Mouse (Mus musculus): Measurements from ENCODE around the gene Dpep1.
"Not testable (repeated sequence)": the region's sequence is repeated elsewhere in the genome, so short reads cannot be mapped to it uniquely, and the experiment has no call there.

Gene Dpep1

DNA sequence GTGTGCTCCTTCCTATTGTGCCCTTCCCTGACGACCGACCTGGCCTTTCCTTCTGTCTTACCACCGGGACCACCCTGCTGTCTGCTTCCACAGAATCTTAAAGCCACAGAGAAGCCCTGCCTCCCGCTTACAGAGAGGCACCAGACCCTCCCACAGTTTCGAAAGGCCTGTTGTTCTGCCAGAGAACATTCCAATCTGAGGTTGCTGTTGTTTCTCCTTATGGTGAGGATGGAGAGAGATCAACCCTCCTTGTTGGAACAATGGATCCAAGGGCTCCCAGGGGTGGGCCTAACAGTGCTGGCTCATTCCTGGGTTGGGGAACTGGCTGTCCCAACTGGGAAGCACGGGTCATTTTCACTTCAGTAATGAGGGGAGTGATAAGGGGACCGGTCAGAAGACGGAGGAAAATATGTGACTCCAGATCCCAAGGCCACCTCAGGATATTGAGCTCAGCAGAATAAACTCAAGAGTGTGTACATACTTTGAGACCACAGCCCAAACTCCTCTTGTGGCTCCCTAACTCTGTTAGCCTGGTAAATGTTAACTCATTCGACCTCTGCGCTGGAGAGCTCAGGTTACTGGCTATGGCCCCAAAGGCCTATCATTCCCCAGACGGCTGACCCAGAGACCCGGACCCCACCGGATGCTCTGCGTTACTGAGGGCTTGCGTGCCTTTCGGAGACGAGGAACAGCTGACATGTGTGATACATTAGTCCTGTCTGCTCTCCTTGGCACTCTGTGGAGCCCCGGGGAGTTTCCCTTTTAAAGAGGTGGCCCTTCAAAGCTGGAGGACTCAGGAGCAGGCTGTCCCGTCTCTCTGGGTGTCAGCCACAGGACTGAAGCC is at the start of gene Dpep1:
TSS of gene Dpep1 (plus strand) at position 677 of the 844 bp plus-strand sequence.
- peak; percentile 57 for DNase-seq

DNA sequence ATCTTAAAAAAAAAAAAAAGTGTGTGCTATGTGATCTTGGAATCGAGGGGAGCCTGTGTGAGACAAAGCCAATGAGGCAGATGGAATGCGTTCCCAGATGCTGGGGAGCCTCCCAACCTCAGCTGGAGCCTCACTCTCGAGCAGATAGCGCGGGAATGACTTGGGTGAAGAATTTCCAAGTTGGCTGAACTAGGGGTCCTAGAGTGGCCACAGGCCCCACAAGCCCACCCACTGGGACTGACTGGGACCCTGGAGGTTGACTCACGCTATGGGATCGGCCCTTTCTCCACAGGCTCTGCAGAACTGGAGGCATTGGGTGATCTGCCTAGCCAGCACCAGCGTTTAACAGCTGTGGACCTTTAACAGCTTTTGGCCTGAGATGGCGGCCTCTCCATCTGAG is 49.8 kb upstream of the Dpep1 start:
- no peak for DNase-seq

DNA sequence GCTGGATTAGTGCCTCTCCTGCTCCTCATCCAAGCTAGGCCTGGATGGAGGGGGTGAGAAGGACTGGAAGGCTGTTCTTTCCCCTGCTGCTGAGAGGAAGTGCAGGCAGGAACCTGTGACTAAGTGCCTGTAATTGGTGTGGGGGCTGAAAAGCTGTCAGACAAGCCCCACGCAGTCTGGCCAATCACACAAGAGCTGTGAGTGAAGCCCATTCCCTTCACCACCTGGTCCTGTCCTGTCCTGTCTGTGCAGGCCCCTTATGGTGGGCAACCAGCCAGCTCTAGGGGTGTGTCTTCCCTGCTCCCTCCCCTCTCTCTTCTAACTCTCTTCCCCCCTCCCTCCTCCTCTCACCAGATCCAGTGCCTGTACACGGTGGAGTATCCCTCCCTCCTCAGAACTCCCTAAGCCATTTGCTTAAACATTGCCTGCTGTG is 48.4 kb upstream of the Dpep1 start:
- peak; percentile 30 for DNase-seq

DNA sequence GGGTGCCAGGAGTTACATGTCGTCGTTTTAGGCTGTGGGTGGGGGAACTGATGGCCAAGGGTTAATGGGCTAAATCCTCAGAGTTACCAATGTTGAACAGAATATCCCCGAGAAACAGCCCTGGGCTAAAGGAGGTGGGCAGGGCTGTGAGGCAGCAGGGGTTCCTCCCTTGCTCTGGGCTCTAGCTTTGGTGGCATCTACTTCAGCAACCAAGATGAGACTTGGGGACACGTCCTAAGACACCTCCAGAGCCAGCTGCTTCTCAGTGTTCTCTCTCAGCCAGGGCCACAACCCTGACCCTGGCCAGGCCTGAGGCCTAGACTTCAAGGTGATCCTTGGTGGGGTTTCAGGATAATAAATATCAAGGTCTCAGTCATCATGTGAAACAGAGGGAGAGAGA is 47.3 kb upstream of the Dpep1 start:
- DNase-seq, result no peak

DNA sequence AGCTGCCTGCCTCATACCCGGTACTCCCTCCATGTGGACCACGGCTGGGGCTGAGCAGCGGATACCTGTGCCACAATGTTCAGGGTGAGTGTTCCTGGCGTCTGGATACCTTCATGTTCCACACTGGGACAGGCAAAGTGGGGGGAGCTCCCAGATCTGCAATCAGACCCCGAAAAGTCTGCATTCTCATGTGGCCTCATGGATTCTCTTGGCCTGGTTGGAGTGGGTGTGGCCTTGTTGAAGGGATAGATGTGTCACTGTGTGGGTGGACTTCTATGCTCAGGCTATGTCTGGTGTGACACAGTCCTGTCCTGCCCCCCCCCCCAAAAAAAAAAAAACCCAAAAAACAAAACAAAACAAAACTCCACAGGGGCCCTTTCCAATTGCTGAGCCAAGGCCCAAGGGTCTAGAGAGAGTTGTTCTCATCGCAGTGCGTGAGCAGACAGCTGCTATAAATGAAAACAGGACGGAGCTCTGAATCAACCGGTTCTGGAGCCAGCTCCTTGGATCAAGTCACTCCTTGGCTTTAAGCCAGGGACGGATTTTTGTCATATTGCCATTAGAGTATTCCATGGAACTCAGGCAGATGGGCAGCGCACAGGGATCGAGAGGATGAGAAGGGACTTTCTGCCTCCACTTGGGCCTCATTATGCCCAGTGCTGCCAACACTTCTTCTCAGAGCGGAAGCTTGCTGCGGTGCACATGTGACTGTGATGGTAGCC is 44.1 kb upstream of the Dpep1 start:
- peak; percentile 92 for DNase-seq

DNA sequence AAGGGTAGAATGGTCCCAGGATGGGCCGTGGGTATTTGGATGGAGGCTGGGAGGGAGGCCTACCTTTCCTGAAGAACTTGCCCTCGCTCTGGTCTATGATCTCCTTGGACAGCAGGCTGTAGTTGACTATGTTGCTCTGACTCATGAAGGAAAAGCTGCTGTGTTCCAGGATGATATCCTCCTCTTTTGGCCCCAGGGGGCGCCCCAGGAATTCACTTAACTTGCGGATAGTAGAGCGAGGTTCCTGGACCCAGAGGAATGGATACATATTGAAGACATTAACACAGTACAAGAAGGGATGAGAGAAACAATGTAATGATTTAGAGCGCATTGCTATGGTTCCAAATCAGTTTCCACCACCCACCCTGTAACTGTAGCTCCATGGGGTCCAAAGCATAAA is 40.8 kb upstream of the Dpep1 start:
- DNase-seq, result peak; percentile 71

DNA sequence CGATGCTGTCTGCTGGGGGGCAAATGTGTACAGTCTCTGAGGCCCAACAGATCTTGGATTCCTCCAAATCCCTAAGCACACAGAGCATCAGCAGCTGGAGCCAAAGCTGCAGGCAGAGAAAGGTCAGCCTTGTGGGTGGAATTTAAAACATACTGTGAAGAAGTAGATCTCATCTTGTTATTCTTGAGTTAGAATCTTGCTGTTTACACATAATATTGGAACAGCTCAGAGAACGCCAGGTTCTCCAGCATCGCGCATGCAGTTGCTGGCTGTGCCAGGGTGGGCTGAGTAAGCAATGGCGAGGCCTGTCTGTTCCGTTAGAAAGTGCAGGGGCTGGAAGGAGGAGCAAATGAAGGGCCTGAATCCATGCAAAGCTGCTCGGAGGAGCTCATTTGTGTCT is 39.7 kb upstream of the Dpep1 start:
- peak; percentile 26 for DNase-seq

DNA sequence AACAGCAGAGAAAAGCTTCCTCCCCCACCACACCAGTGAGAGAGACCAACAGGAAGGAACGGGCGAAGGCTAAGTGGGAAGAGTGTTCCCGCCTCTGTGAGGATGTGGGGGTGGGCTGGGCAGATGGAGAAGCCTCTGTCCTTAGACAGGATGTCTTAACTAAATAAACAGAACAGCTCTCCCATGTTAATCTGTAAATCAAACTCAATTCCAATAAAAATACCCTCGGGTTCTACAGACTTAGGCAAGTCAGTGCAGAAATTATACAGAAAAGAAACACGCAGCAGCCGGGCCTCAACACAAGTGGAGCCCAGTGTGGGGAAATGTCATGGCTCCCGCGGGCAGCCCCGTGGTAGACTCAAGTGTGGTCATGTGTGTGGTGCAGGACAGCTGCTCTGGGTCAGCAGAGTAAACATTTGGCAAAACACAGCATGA is 35.3 kb upstream of the Dpep1 start:
- peak; percentile 56 for DNase-seq

DNA sequence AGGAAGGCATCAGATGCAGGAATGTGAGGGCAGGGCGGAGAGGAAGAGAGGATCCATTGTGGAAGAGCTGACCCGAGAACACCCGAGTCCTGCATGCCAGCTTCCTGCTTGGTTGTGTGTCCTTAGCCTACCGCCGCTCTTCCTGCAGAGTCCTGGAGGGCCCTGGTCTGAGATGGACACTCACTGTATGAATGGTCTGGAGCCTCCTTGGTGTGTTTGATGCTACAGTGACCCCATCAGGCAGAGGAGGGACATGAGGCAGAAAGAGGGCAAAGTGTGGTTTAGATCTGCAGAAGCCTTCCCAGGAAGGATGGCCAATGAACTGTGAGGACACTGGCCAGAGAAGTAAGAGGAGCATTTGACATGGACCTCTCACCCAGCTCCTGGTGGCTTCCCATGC is 30.9 kb upstream of the Dpep1 start:
- DNase-seq, result peak; percentile 53

DNA sequence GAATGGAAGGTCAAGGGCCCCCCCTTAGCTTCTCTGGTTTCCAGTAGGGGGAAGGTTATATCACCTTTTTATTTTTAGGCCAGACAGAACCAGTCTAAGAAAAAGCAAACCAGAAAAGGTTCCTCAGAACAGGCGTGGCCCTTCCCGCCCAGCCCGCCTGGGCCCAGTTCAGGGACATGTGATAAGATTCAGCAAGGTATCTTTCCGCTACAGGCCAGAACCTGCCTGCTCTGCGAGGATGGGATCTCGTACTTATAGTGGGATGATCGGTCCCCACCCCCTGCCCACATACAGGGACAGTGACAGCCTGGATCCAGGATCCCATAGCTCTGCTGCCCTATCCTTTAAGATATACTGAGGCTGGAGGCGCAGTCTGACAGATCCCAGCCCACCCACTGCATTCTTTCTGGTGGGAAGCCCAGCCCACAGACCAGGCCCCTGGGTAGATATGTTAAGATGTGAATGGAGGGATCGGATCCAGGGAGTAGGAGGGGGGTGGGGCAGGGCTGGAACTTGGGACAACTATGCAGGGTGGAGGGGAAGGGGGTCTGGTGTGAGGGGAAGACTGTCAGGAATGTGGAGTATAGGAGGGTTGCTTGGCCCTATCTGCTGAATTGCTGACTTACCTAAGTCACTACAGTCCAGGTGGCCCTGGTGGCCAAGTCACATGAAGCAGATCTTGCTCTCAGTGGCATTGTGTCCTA is 29.8 kb upstream of the Dpep1 start:
- no peak for DNase-seq

DNA sequence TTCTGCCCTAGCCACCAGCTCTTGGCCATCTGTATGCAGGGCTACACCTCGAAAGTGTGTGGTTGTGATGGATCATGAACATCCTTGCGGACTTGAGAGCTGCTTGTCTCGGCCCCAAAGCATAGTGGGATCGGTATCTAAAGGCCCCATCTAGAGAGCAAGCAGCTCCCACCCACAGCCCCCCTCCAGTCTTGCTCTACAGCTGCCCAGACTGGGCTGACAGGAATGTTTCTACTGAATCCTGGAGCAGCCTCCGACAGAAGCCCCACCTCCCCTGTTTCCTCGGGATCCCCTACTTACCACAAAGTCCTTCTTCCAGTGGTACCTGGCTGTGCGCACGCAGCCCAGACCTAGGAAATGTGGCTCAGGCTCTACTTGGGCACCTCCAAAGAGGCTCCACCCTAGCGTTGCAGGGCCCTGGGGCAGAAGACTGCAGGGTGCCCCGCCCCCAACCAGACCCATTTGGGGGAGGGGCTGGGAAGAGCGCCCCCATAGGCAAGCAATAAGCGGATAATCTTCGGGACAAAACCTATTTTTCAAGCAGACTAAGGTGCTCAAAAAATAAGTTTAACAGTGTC is 28.1 kb upstream of the Dpep1 start, which contains the start of gene Sult5a1:
TSS of gene Sult5a1 (minus strand) at position 428 of the 578 bp plus-strand sequence.
- DNase-seq, result no peak

DNA sequence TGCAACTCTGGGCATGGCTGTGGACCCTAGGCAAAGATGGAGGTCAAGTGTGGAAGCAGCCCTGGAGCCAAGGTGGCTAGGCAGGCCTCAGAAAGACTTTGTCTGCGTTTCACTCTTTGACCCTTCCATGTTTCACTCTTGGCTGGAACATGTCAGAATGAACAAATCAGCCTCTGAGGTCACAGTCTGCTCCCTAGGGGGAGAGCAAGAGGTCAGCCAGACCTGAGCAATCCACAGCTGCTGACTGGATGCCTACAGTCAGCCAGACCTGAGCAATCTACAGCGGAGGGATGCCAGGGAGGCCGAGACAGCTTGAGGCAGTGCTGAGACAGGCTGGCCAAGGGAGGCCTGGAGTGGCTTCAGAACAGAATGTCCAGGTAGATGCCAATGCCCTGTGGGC is 4.7 kb upstream of the Dpep1 start:
- peak; percentile 27 for DNase-seq

DNA sequence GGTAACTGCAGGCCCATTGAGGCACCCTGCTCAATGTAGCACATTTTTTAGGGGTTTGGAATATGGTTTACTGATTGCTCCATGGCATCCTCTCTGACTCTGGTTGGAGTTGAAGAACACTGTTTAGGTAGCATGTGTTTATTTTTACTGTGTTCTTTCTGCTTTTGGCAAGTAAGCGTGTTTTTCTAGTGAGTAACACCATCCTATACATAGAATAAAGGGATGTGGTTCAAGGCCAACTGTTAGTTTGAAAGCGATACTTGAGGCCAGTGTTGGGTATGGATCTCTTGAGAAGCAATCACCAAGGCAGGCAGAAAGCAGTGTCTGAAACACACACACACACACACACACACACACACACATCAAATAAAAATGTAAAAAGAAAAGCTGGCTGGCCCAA is 2.0 kb downstream of the Dpep1 start:
- DNase-seq, result no peak

DNA sequence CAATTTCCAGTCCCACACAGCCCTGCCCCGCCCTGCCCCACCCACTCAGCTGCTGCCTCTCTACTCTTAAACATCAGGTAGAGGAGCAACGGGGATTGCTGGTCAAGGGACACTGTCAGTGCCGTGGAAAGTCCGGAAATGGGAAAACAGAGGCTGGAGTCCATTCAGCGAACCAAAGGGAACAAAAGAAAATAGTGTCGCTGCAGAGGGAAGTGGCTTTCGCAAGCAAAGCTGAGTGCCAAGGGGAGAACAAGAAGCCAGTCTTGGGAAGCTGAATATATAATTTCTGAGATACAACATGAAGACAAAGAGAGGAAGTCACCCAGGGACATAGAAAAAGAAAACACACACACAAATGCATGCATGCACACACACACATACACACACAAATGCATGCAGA is 2.8 kb downstream of the Dpep1 start:
- DNase-seq, result no peak

DNA sequence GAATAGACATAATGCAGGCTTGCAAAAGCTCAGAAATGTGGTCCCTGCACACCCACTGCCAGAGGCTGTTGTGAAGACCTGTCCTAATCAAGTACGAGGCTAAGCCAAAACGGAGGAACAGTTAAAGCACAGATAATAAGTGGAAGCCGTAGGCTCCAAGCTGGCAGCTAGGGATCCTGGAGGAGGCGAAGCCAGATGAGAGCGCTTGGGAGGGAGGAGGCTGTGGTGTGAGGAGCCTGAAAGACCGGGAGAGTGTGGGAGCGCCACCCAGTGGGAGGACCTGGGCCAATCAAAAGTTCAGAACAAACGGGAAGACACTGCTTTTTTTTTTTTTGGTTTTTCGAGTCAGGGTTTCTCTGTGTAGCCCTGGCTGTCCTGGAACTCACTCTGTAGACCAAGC is 4.6 kb downstream of the Dpep1 start:
- peak; percentile 82 for DNase-seq

DNA sequence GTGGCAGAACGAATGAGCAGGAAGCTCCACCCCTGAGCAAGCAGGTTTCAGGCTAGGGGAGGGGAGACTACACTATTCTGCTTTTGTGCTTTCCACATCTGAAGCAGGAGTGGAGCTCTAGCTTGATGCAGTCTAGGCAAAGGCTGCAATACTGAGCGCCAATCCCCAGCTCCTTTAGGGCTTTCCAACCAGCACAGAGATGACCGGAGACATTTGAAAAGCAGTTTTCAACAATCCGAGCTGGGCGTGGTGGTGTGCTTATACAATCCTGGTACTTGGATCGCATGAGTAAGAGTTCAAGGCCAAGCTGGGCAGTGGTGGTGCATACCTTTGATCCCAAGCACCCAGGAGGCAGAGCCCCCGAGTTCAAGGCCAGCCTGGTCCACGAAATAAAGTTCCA is 5.9 kb downstream of the Dpep1 start:
- no peak for DNase-seq

DNA sequence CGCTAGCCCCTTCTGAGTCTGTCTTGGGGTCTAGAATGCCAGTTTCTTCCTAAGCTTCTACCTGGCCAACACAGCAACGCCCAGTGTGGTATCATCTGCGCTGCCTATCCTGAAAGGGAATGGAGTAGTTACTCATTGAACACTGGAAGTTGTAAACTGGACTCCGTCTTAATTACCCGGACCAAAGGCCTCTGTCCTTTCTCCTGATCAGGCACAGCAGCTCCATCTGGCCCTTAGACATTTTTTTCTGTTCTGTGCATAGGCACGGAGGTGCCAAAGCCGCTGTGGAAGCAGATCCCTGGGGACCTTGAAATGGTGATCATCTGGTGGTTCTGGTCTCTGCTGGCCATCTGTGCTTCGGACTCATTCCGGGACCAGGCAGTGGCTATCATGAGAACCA is 7.7 kb downstream of the Dpep1 start:
- DNase-seq, result no peak

DNA sequence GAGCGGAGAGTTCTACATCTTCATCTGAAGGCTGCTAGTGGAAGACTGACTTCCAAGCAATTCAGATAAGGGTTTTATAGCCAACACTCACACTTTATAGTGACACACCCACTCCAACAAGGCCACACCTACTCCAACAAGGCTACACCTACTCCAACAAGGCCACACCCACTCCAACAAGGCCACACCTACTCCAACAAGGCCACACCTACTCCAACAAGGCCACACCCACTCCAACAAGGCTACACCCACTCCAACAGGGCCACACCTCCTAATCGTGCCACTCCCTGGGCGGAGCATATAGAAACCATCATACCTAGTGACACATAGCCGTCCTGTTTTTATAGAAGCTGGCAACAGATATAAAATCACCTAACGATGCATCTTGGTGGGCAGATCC is 11.0 kb downstream of the Dpep1 start:
- DNase-seq, result not testable (repeated sequence)

DNA sequence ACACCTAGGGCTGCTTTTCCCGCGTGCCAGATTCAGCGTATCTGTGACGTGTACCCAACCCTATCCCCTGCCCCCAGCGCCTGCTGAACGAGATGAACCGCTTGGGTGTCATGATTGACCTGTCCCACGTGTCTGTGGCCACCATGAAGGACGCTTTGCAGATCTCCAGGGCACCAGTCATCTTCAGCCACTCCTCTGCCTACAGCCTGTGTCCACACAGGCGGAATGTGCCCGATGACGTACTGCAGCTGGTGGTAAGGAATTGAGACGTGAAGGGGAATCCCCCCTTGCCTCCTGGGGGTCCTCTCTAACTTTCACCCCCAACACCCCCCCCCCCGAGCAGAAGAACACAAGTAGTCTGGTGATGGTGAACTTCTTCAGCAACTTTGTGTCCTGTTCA is 13.8 kb downstream of the Dpep1 start:
- DNase-seq, result no peak

DNA sequence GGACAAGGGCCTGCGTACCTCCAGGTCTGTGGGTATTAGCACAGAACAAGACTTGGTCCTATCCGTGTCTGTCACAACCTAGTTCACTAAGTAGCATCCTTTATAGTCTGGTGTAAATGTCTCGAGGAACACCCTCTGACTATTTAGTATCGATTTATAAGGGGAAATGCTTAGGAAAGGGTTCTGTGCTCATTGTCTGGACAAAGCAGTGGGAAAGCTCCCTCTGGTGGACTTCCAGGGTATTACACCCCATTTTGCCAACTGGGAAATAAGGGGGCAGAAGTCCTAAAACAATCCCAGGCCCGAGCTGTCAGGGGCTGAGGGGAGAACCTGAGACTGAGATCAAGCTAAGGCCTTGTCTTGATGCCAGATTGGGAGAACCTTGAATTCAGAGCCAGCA is 16.2 kb downstream of the Dpep1 start:
- DNase-seq, result peak; percentile 85

DNA sequence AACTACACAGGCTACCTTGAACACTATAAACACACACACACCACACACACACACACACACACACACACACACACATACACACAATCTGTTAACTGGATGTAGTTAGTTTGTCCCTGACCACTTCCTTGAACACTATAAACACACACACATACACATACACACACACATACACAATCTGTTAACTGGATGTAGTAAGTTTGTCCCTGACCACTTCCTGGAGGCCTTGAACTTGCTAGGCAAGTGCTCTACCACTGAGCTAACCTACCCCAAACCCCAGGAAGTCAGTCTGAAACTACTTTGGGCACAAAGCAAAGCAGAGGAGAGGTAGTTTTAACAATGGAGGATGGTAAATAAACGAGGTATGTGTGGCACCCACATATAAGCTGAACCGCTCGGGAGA is 17.5 kb downstream of the Dpep1 start:
- DNase-seq, result no peak

DNA sequence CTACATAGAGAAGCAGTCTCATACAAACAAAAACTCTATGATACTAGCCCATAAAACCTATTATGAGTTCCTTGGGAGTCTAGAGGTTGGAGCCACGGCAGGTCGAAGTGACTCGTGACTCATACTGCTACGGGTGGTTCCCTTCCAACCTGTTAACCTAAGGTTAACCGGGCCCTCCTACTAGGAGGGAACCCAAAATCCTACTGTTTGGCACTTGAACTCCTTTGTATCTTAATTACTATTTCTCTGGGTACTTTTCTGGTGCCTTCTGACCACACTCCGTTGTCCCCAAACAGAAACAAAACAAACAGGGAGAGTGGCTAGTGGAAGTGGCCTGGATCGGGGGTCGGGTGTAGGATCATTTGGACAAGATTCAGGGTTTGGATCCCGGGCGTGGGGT is 25.8 kb downstream of the Dpep1 start:
- DNase-seq, result no peak

Data from lung, postnatal 14 days (tissue).